Mouse (Mus musculus) CH12.LX (cell line): ENCODE data around the gene Slc25a20.

Source experiments
- CTCF ChIP-seq, 2 experiments: IDR thresholded peaks in 1 of 2; conservative IDR thresholded peaks in 1 of 2; 2 replicates each; pipeline ENCODE4 v1.5.1; 2011 to 2012; ENCODE audit warnings: low read depth in 2 of 2, low read length in 2 of 2, improper control_type of control experiment in 1 of 2, inconsistent platforms in 1 of 2, mild to moderate bottlenecking in 1 of 2, moderate library complexity in 1 of 2
- EP300 ChIP-seq: IDR thresholded peaks from 2 replicates; pipeline ENCODE4 v1.6.1; 2011; ENCODE audit warnings: low read length, improper control_type of control experiment
- JUND ChIP-seq: conservative IDR thresholded peaks from 2 replicates; pipeline ENCODE4 v1.6.1; 2011; ENCODE audit warnings: low read depth, low read length, improper control_type of control experiment
- MAFK ChIP-seq: IDR thresholded peaks from 2 replicates; pipeline ENCODE4 v1.6.1; 2011; ENCODE audit warnings: low read length, improper control_type of control experiment; ENCODE audit not compliant: insufficient replicate concordance
- MAX ChIP-seq: IDR thresholded peaks from 2 replicates; pipeline ENCODE4 v1.6.1; 2011; ENCODE audit warnings: low read length, improper control_type of control experiment
- POLR2A ChIP-seq: IDR thresholded peaks from 2 replicates; pipeline ENCODE4 v1.6.1; 2011; ENCODE audit warnings: low read depth, mild to moderate bottlenecking, improper control_type of control experiment, low read length

DNA sequence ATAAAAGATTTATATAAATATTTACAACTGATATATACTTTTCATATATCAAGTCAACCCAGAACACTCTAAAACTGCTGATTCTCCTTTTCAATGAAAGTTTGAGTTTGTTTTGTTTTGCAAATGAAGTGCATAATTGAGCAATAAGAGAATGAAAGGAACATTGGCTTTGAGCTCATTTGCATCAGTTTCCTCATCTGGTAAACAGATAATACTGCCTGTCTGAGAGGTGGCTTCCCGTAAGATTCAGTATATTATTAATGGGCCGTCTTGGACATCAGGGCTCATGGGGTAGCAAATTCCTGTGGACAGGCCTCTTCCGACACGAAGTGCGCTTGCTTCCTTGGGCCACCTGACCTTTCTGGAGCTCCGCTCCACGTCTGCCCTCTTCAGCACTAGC is 48.9 kb downstream of the Slc25a20 start:
- TF ChIP-seq JUND = no peak
- TF ChIP-seq CTCF (conservative IDR thresholded peaks at IDR 0.05 in 1 of 2, IDR thresholded peaks at IDR 0.05 in 1 of 2; ENCODE audit: low read depth in 2 of 2, low read length in 2 of 2) = no peak
- no peak for TF ChIP-seq EP300
- TF ChIP-seq MAFK = no peak
- TF ChIP-seq MAX = no peak
- no peak for TF ChIP-seq POLR2A
